Mouse (Mus musculus) central nervous system, embryonic 11.5 days (tissue): Measurements from ENCODE around the gene Tecpr1. TPM values are rescaled to one million over a fixed set of nuclear protein-coding genes. Genes with fewer than 3 reads are reported as not detected.

Experiments used
- polyA plus RNA-seq: library from polyadenylated mRNA; depleted of rRNA; stranded (reverse); fragments of >200 nt; gene quantifications from 2 replicates; pipeline ENCODE4 v1.2.3, GENCODE M21; 2012; rRNA removed

The Tecpr1 gene
- 29.4 and 34.9 TPM in 2 replicates for polyA plus RNA-seq

GRCm38 (mm10) chr5:144223503-144223862 lies at the start of gene Tecpr1:
TSS of gene Tecpr1 (minus strand) at chr5:144223615.

GRCm38 (mm10) chr5:144243901-144244487 lies 20.6 kb upstream of the Tecpr1 start, which contains the start of gene Bri3:
TSS of gene Bri3 (plus strand) at chr5:144244437.

GRCm38 (mm10) chr5:144189950-144190583 lies 33.3 kb downstream of the Tecpr1 start, which contains the start of gene Bhlha15:
TSS of gene Bhlha15 (plus strand) at chr5:144190286.

Other genes with a start within 250 kb of the Tecpr1 start
- gene Ccz1, start 208.7 kb downstream of the Tecpr1 start, polyA plus RNA-seq: 53.6 and 65.0 TPM in 2 replicates
- not detected in 2 replicates for gene Ocm, start 196.9 kb downstream of the Tecpr1 start, polyA plus RNA-seq
- 10.7 and 11.7 TPM in 2 replicates for gene Lmtk2, start 123.2 kb downstream of the Tecpr1 start, polyA plus RNA-seq
- gene Bhlha15, start 33.3 kb downstream of the Tecpr1 start, polyA plus RNA-seq: 0.08 and 0.14 TPM in 2 replicates
- gene Bri3, start 20.8 kb upstream of the Tecpr1 start, polyA plus RNA-seq: 90.4 and 98.4 TPM in 2 replicates
- 0.95 and 1.9 TPM in 2 replicates for gene Baiap2l1, start 134.5 kb upstream of the Tecpr1 start, polyA plus RNA-seq